In genomic region chr17:50419966-50420365, GRCm38 (mm10) we compare ENCODE assay signal across 8 mouse cellular contexts.
A peak's percentile ranks its signal among the peaks of the same experiment; 100 is the strongest.
DNase-seq lines count a peak whose midpoint lies in the region; ATAC-seq and TF ChIP-seq lines count a peak whose summit lies in the region.

No protein-coding gene starts in this region.

- no peak overlapping the region for H3K9ac ChIP-seq in hindbrain, embryonic 14.5 days
- H3K9ac ChIP-seq in hindbrain, embryonic 12.5 days = no peak overlapping the region
- H3K9ac ChIP-seq in MEL (ENCODE audit: control insufficient read depth, low read depth, low read length, poor library complexity, severe bottlenecking) = peak overlapping the region; percentile 22
- no peak overlapping the region for H3K9ac ChIP-seq in liver, embryonic 12.5 days

- no peaks in the 10 kb centered on the region for H3K36me3 ChIP-seq in hindbrain, embryonic 14.5 days (replicated peaks; ENCODE audit: control insufficient read depth, insufficient read depth)
- H3K36me3 ChIP-seq in hindbrain, embryonic 12.5 days = no peaks in the 10 kb centered on the region
- peaks cover 0 to 52% of the 10 kb centered on the region in 2 experiments; a peak in 2 of 4 replicates for H3K36me3 ChIP-seq in MEL (ENCODE audit: control insufficient read depth in 1 of 2, insufficient read depth in 2 of 2, low read length in 2 of 2)
- no peaks in the 10 kb centered on the region for H3K36me3 ChIP-seq in liver, embryonic 12.5 days

- no peak for TF ChIP-seq EP300 in MEL (IDR thresholded peaks at IDR 0.05; ENCODE audit: low read depth in 1 of 2, low read length in 2 of 2)

- peak; percentile 79; the same call in 1 of the 2 replicates for ATAC-seq in hindbrain, embryonic 14.5 days (ENCODE audit: low FRiP score)
- no peak for ATAC-seq in hindbrain, embryonic 12.5 days (ENCODE audit: low FRiP score)
- ATAC-seq in erythroid progenitor cell, adult 5-6 weeks (replicated peaks; ENCODE audit: low FRiP score, poor library complexity, severe bottlenecking) = peak; percentile 63
- ATAC-seq in liver, embryonic 12.5 days = peak; percentile 89

- 81% methylated on average over 10 of the region's 12 CpGs for WGBS in hindbrain, embryonic 14.5 days
- WGBS in hindbrain, embryonic 12.5 days = 89% methylated on average over 11 of the region's 12 CpGs
- 86% methylated on average over 11 of the region's 12 CpGs for WGBS in liver, embryonic 12.5 days (ENCODE audit: insufficient replicate concordance)

- no peak for DNase-seq in hindbrain, embryonic 14.5 days (ENCODE audit: low spot score)
- DNase-seq in MEL (ENCODE audit: low read depth, low spot score) = peak; percentile 51
- no peak for DNase-seq in left cerebral cortex, postnatal 36 days (ENCODE audit: low spot score in 2 of 2)
- DNase-seq in cerebellum, postnatal 36 days = no peak
- DNase-seq in gastrocnemius, postnatal 25 days = no peak

- H3K4me2 ChIP-seq in hindbrain, embryonic 14.5 days (replicated peaks) = no peak overlapping the region
- no peak overlapping the region for H3K4me2 ChIP-seq in hindbrain, embryonic 12.5 days (replicated peaks)
- H3K4me2 ChIP-seq in liver, embryonic 12.5 days = no peak overlapping the region

- TF ChIP-seq CTCF in MEL (IDR thresholded peaks at IDR 0.05 in 2 of 3, conservative IDR thresholded peaks at IDR 0.05 in 1 of 3; ENCODE audit: control insufficient read depth in 1 of 3, insufficient read depth in 1 of 3, low read depth in 2 of 3, low read length in 3 of 3, poor library complexity in 1 of 3, severe bottlenecking in 1 of 3) = no peak

- H3K4me1 ChIP-seq in hindbrain, embryonic 14.5 days (replicated peaks; ENCODE audit: control insufficient read depth, insufficient read depth, low read length) = no peaks in the 10 kb centered on the region
- H3K4me1 ChIP-seq in hindbrain, embryonic 12.5 days = no peaks in the 10 kb centered on the region
- peaks cover 33 to 49% of the 10 kb centered on the region in 2 experiments for H3K4me1 ChIP-seq in MEL (ENCODE audit: control insufficient read depth in 1 of 2, insufficient read depth in 2 of 2, low read length in 2 of 2)
- peaks cover 31% of the 10 kb centered on the region for H3K4me1 ChIP-seq in liver, embryonic 12.5 days

- H3K27me3 ChIP-seq in hindbrain, embryonic 14.5 days (ENCODE audit: control insufficient read depth, insufficient read depth, low read length) = no peaks in the 10 kb centered on the region
- no peaks in the 10 kb centered on the region for H3K27me3 ChIP-seq in hindbrain, embryonic 12.5 days
- H3K27me3 ChIP-seq in MEL (ENCODE audit: control insufficient read depth in 1 of 2, insufficient read depth in 2 of 2, low read length in 2 of 2) = no peaks in the 10 kb centered on the region
- no peaks in the 10 kb centered on the region for H3K27me3 ChIP-seq in liver, embryonic 12.5 days (replicated peaks)

- no peaks in the 10 kb centered on the region for H3K79me2 ChIP-seq in MEL (ENCODE audit: control insufficient read depth, insufficient read depth, low read length, poor library complexity)

- H3K27ac ChIP-seq in hindbrain, embryonic 14.5 days = no peak overlapping the region
- H3K27ac ChIP-seq in hindbrain, embryonic 12.5 days = no peak overlapping the region
- peak overlapping the region; percentile 53 for H3K27ac ChIP-seq in MEL (ENCODE audit: control insufficient read depth, low read depth, low read length)
- peak overlapping the region; percentile 10; the same call in 1 of the 2 replicates for H3K27ac ChIP-seq in liver, embryonic 12.5 days

- H3K4me3 ChIP-seq in hindbrain, embryonic 14.5 days (replicated peaks; ENCODE audit: low read length) = no peak overlapping the region
- H3K4me3 ChIP-seq in hindbrain, embryonic 12.5 days = no peak overlapping the region
- peak overlapping the region in 1 of 2 experiments; percentile 28; a peak in 1 of 4 replicates for H3K4me3 ChIP-seq in MEL (ENCODE audit: control insufficient read depth in 1 of 2, insufficient read depth in 1 of 2, low read depth in 2 of 2, low read length in 2 of 2)
- no peak overlapping the region for H3K4me3 ChIP-seq in liver, embryonic 12.5 days

- intact Hi-C loops in left cerebral cortex, postnatal 36 days (cut with DNase I) = loop anchor here (2.0 kb wide), 1 partner anchor 375 kb away; no protein-coding TSS in a partner anchor

- no peak for TF ChIP-seq RAD21 in MEL (IDR thresholded peaks at IDR 0.05; ENCODE audit: low read depth, low read length)

- TF ChIP-seq POLR2A in MEL (IDR thresholded peaks at IDR 0.05; ENCODE audit: control insufficient read depth in 1 of 2, insufficient read depth in 1 of 2, low read depth in 1 of 2, low read length in 2 of 2, poor library complexity in 1 of 2) = no peak

- 0 out of 2 replicates have a peak, but pooled peaks cover 3% of the 10 kb centered on the region for H3K9me3 ChIP-seq in hindbrain, embryonic 14.5 days (ENCODE audit: control insufficient read depth, low read length)
- H3K9me3 ChIP-seq in hindbrain, embryonic 12.5 days (replicated peaks) = no peaks in the 10 kb centered on the region
- no peaks in the 10 kb centered on the region for H3K9me3 ChIP-seq in MEL (replicated peaks; ENCODE audit: insufficient read depth, low read length)
- 0 out of 2 replicates have a peak, but pooled peaks cover 6% of the 10 kb centered on the region for H3K9me3 ChIP-seq in liver, embryonic 12.5 days (replicated peaks)

TF ChIP-seq in MEL, 35 proteins besides CTCF, POLR2A, EP300 and RAD21:
- TF ChIP-seq POLR2AphosphoS5 (IDR thresholded peaks at IDR 0.05; ENCODE audit: borderline replicate concordance, low read depth, low read length) = no peak
- no peak for TF ChIP-seq TAL1 (IDR thresholded peaks at IDR 0.05; ENCODE audit: low read length)
- no peak for TF ChIP-seq ZMIZ1 (IDR thresholded peaks at IDR 0.05; ENCODE audit: low read depth, low read length)
- TF ChIP-seq JUND (IDR thresholded peaks at IDR 0.05; ENCODE audit: low read depth, low read length) = no peak
- no peak for TF ChIP-seq GATA1 (IDR thresholded peaks at IDR 0.05; ENCODE audit: low read depth, low read length)
- no peak for TF ChIP-seq KAT2A (conservative IDR thresholded peaks at IDR 0.05; ENCODE audit: low read depth, low read length)
- no peak for TF ChIP-seq ZKSCAN1 (IDR thresholded peaks at IDR 0.05; ENCODE audit: low read depth, low read length)

Comparison
In these comparisons a context has a peak if more than half of its experiments do, and no peak if none do; other contexts are left out.
1. H3K27ac ChIP-seq: peak in MEL (single experiment) and liver, embryonic 12.5 days (single experiment); none in hindbrain, embryonic 14.5 days (single experiment) and hindbrain, embryonic 12.5 days (single experiment).